Mouse (Mus musculus): ENCODE results near the gene Ptpn1. TPM values are rescaled to one million over a fixed set of nuclear protein-coding genes. Genes with fewer than 3 reads are reported as not detected.

Ptpn1 gene
- polyA plus RNA-seq, 1 experiment from 2014 or later: 96.9 TPM

DNA sequence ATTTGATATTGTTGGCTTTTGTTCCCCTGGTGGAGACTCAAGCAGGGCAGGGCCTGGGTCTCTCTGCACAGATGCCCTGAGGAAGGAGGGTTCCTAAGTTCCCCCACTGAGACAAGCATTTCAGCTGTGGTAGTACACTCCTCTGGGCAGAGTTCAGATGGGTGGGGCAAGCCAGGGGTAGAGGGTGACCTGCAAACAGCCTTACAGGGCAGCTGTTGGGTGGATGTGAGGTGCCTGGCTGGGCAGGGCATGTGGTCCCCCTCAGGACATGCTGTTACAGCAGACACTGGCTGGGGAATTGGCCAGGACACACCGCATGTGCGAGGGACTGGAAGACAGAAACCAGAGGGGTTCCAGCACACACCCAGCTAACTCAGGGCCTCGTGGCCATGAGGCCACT is 73.1 kb downstream of the Ptpn1 start:
- H3K4me2 ChIP-seq (replicated peaks): no peak overlapping the region
- WGBS: 69% methylated on average over 3 of the region's 3 CpGs
- no peak overlapping the region for H3K9ac ChIP-seq
- peaks cover 8% of the 10 kb centered on the region; the same call in 1 of the 2 replicates for H3K9me3 ChIP-seq (replicated peaks)
- no peak overlapping the region for H3K27ac ChIP-seq
- no peaks in the 10 kb centered on the region for H3K27me3 ChIP-seq
- H3K4me1 ChIP-seq: peaks cover 29% of the 10 kb centered on the region
- ATAC-seq (ENCODE audit: low FRiP score): no peak
- H3K36me3 ChIP-seq: no peaks in the 10 kb centered on the region
- no peak overlapping the region for H3K4me3 ChIP-seq

DNA sequence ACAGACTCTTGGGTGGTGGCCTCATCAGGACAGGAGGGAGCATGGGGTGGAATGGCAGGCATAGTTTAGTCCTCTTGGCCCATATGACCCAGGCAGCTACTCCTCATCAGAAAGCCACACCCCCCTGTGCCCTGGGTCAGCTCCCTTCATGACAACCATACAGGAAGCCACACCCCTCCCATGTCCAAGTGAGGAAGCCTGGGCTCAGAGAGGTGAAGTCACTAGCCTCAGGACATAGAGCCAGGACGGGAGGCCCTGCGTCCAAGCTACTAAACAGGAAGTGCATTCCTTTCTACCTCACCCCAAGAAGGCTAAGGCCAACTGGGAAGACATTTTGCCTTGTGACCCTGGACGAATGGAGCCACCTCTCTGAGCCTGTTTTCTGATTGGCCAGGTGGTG is 73.8 kb downstream of the Ptpn1 start:
- Histone ChIP-seq H3K9me3 (replicated peaks) (peaks cover 2% of the 10 kb centered on the region; the same call in 1 of the 2 replicates), H3K36me3 (no peaks in the 10 kb centered on the region), H3K27me3 (no peaks in the 10 kb centered on the region), H3K4me2 (replicated peaks) (no peak overlapping the region), H3K9ac (no peak overlapping the region), H3K27ac (no peak overlapping the region), H3K4me3 (no peak overlapping the region), H3K4me1 (peaks cover 35% of the 10 kb centered on the region)
- 45% methylated on average over 3 of the region's 3 CpGs for WGBS
- no peak for ATAC-seq (ENCODE audit: low FRiP score)

DNA sequence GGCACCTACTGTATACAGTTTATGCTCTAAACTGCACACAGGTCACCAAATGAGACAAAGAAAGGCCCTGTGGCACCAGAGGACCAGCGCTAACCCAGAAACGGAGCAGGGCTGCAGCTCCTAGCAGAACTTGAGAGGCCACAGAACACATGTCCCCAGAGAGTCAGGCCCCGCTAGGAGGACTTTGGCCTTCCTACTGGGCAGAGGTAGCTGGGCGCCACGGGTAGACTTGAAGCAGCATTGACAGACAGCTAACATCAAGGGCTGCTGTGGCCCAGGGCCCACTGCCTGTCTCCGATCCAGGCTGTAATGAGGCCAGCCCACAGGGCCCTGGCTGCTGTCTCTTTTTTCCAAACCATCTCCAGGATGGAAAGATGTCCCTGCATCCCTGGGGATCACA is 74.6 kb downstream of the Ptpn1 start:
- Histone ChIP-seq H3K9ac (no peak overlapping the region), H3K36me3 (no peaks in the 10 kb centered on the region), H3K4me3 (no peak overlapping the region), H3K27ac (no peak overlapping the region), H3K9me3 (replicated peaks) (no peaks in the 10 kb centered on the region), H3K4me1 (peaks cover 43% of the 10 kb centered on the region), H3K4me2 (replicated peaks) (no peak overlapping the region), H3K27me3 (no peaks in the 10 kb centered on the region)
- no peak for ATAC-seq (ENCODE audit: low FRiP score)
- 76% methylated on average over 6 of the region's 6 CpGs for WGBS

DNA sequence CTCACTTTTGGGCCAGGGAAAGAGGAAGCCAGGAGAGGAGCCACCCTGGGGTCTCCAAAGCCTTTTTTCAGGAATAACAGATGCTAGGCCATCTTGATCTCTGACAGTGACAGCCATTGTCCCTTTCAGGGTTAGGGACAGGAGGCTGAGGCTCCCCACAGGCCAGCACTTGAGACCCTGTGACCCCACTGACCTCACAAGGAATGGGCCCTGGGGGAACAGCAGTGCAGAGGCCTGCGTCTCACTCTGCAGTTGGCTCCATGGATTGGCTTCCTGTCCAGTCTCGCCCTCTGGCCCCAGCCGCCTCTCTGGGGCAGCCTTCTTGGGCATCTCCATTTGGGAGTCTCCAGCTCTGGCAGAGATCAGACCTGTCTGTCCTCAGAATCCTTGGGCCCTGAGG is 76.3 kb downstream of the Ptpn1 start:
- no peaks in the 10 kb centered on the region for H3K9me3 ChIP-seq (replicated peaks)

DNA sequence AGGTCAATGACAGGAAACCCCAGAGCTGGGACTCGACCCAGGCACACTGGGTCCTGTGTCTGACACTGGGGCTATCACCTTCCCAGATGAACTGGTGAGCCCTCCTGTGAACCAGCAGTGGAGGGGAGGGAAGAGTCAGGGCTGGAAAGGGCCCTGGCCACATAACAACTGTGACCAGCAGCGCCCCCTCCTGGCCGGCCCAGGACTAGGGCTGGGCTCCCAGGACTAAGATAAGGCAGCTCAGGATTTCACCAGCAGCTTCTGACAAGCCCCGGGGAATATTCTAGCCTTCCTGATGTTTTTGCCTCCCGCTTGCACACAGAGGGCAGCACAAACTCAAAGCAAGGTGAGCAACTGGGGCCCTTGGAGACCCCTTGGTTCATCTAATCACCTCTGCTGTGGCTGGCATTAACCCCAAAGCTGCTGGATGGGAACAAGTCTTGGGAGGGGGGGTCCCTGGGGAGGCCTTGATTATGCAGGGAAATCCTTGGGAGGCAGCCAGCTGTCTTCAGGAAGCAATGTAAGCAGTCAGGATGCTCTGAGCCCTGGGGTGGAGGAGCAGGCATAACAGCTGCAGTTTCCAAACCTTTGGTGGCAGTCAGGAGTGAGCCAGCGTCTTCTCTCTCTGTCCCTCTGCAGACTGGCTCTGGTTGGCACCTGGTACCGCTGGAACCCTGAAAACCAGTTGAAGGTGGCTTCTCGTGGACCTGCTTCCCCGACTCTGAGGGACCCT is 78.2 kb downstream of the Ptpn1 start, which contains the start of gene Ripor3:
Gene Ripor3 (minus strand): TSS at position 683 of the 733 bp plus-strand sequence.
- H3K4me2 ChIP-seq (replicated peaks): no peak within 1 kb of the TSS
- no peaks in the 10 kb centered on the region for H3K9me3 ChIP-seq (replicated peaks)
- H3K9ac ChIP-seq: no peak within 1 kb of the TSS
- no peak for ATAC-seq (ENCODE audit: low FRiP score)
- 38% methylated on average over 9 of the region's 9 CpGs for WGBS
- H3K27ac ChIP-seq: no peak within 1 kb of the TSS
- H3K4me1 ChIP-seq: peaks cover 26% of the 10 kb centered on the region
- H3K27me3 ChIP-seq: no peaks in the 10 kb centered on the region
- H3K4me3 ChIP-seq: no peak within 1 kb of the TSS
- no peaks in the 10 kb centered on the region for H3K36me3 ChIP-seq

More for the DNA sequence above, 76.3 kb downstream of the Ptpn1 start:
- WGBS: 24% methylated on average over 3 of the region's 3 CpGs
- no peak overlapping the region for H3K4me3 ChIP-seq
- no peak overlapping the region for H3K9ac ChIP-seq
- no peak overlapping the region for H3K4me2 ChIP-seq (replicated peaks)
- H3K36me3 ChIP-seq: no peaks in the 10 kb centered on the region
- peaks cover 33% of the 10 kb centered on the region for H3K4me1 ChIP-seq
- no peak overlapping the region for H3K27ac ChIP-seq
- H3K27me3 ChIP-seq: no peaks in the 10 kb centered on the region
- no peak for ATAC-seq (ENCODE audit: low FRiP score)

DNA sequence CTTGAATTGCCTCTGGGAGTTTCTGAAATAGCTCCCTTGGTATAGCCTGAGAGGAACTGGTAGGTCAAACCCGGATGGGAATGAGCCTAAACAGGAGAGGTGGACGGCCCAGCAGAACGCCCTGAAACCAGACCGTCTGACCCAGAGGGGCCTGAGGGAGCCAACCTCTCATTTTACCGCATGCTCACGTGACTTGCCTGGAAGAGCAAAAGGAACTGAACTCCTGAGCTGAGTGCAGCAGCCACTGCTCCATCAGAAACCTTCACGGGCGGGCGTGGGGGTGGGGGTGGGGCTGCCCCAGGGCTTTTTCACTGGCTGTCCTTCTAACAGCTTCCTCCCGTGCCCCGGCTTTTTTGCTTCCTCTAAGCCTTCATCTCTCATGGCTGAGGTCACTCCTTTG is 79.0 kb downstream of the Ptpn1 start:
- Histone ChIP-seq H3K4me3 (no peak overlapping the region), H3K4me1 (peaks cover 26% of the 10 kb centered on the region), H3K27ac (no peak overlapping the region), H3K9me3 (replicated peaks) (no peaks in the 10 kb centered on the region), H3K4me2 (replicated peaks) (no peak overlapping the region), H3K27me3 (no peaks in the 10 kb centered on the region), H3K9ac (no peak overlapping the region), H3K36me3 (no peaks in the 10 kb centered on the region)
- WGBS: 37% methylated on average over 11 of the region's 11 CpGs
- ATAC-seq (ENCODE audit: low FRiP score): no peak

DNA sequence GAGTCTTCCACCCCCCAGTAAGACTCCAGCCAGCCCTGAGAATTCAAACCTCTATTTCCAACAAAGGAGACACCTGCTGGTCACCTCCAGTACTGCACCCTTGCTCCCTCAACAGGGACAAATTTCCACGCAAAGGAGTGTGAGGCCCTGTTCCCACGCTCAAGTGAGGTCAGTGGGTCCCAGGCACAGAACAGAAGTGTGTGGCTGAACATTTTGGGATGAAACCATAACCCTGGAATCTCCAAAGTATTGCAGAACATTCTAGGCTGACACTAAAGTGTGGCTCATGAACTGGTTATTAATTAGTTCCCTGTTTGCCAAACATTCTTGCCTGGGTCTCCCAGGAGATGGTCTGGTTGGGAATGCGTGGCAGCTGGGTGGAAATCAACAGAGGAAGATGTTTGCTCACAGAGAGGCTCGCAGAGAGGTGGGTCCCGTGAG is 85.1 kb downstream of the Ptpn1 start:
- Histone ChIP-seq H3K4me1 (no peaks in the 10 kb centered on the region), H3K9me3 (replicated peaks) (no peaks in the 10 kb centered on the region), H3K4me2 (replicated peaks) (no peak overlapping the region), H3K36me3 (no peaks in the 10 kb centered on the region), H3K9ac (no peak overlapping the region), H3K27me3 (no peaks in the 10 kb centered on the region), H3K4me3 (no peak overlapping the region), H3K27ac (no peak overlapping the region)
- 15% methylated on average over 5 of the region's 5 CpGs for WGBS
- no peak for ATAC-seq (ENCODE audit: low FRiP score)

DNA sequence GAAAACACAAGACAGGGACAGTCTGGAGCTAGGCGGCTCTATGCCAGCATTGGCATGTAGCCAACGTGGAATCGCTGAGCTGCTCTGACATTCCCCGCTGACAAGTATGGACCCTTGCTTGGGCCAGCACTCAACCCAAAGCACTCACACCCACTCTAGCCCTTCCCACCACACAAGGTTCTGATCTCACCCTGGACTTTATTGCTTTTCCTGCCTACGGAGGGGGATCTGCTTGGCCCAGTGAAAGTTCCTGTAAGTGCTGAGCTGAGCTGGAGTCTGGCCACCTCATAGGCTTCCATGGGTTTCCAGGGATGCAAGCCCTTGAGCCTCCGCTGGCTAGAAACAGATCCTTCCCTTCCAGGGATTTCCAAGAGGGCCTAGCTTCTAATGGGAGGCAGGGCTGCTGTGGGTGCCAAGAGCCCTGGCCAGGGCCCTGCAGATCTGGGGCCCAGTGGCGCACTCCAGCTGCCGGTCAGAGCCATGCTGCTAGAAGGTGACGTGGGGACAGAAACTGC is 87.4 kb downstream of the Ptpn1 start:
- 85% methylated on average over 9 of the region's 9 CpGs for WGBS
- H3K36me3 ChIP-seq: no peaks in the 10 kb centered on the region
- H3K4me2 ChIP-seq (replicated peaks): no peak overlapping the region
- ATAC-seq (ENCODE audit: low FRiP score): no peak
- no peaks in the 10 kb centered on the region for H3K9me3 ChIP-seq (replicated peaks)
- H3K27ac ChIP-seq: no peak overlapping the region
- no peak overlapping the region for H3K4me3 ChIP-seq
- H3K4me1 ChIP-seq: no peaks in the 10 kb centered on the region
- H3K27me3 ChIP-seq: no peaks in the 10 kb centered on the region
- H3K9ac ChIP-seq: no peak overlapping the region

DNA sequence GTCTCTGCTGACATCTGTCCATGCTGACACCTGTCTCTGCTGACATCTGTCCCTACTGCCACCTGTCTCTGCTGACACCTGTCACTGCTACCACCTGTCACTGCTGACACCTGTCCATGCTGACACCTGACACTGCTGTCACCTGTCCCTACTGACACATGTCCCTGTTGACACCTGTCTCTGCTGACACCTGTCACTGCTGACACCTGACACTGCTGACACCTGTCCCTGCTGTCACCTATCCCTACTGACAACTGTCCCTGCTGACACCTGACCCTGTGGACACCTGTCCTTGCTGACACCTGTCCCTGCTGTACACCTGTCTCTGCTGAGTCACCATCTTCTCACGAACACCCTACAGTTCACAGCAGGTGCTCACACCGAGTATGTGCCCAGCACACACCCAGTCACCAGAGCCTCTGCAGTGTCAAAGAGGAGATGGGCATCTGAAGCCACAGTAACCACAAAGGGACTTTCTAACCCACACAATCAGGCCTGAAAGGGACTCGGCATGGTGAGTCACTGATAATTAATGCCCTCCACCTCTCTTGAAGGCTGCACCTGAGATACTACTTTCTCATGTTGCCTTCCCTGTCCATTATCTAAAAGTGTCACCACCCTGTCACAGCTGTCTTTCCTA is 92.0 kb downstream of the Ptpn1 start:
- no peak overlapping the region for H3K4me2 ChIP-seq (replicated peaks)
- H3K9ac ChIP-seq: no peak overlapping the region
- H3K4me1 ChIP-seq: no peaks in the 10 kb centered on the region
- no peak overlapping the region for H3K27ac ChIP-seq
- WGBS: 67% methylated on average over 3 of the region's 3 CpGs
- peaks cover 5% of the 10 kb centered on the region; the same call in 1 of the 2 replicates for H3K9me3 ChIP-seq (replicated peaks)
- ATAC-seq (ENCODE audit: low FRiP score): no peak
- no peaks in the 10 kb centered on the region for H3K27me3 ChIP-seq
- no peak overlapping the region for H3K4me3 ChIP-seq
- no peaks in the 10 kb centered on the region for H3K36me3 ChIP-seq

DNA sequence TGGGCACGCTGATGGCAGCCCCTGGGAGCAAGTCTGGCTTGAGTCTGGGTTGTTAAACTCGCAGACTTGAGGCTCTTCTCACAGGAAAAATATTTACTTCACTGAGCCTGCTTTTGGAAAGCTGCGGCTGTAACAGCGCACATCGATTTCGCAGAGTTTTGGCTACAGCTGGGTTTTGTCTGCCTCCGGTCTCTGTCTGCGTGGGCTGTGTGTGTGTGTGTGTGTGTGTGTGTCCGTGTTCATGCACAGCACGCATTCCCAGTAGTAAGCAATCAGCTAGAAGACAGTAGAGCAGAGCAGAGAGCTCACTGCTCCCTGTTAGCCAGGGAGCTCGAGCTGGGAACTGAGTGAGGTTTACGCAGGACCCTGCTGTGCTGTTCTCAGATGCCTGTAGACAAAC is 93.3 kb downstream of the Ptpn1 start:
- Histone ChIP-seq H3K9ac (no peak overlapping the region), H3K4me1 (no peaks in the 10 kb centered on the region), H3K4me2 (replicated peaks) (no peak overlapping the region), H3K27ac (no peak overlapping the region), H3K4me3 (no peak overlapping the region), H3K27me3 (no peaks in the 10 kb centered on the region), H3K36me3 (no peaks in the 10 kb centered on the region), H3K9me3 (replicated peaks) (peaks cover 6% of the 10 kb centered on the region; the same call in 1 of the 2 replicates)
- no peak for ATAC-seq (ENCODE audit: low FRiP score)
- WGBS: 55% methylated on average over 12 of the region's 12 CpGs

DNA sequence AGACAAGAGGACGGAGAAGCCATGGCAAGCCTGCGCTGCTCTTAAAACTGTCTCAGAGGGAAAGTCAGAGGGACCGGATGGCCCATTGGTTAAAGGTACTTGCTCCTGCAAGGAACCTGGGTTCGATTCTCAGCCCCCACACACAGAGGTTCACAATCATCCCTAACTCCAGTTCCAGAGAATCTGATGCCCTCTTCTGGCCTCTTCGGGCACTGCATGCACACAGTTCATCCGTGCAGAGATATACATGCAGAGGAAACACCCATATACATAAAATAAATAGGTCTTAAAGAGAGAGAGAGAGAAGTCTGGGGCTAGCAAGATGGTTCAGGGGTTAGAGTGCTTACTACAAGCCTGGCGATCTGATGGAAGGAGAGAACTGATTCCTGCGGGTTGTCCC is 94.0 kb downstream of the Ptpn1 start:
- no peak for ATAC-seq (ENCODE audit: low FRiP score)
- 88% methylated on average over 8 of the region's 8 CpGs for WGBS
- H3K27ac ChIP-seq: no peak overlapping the region

DNA sequence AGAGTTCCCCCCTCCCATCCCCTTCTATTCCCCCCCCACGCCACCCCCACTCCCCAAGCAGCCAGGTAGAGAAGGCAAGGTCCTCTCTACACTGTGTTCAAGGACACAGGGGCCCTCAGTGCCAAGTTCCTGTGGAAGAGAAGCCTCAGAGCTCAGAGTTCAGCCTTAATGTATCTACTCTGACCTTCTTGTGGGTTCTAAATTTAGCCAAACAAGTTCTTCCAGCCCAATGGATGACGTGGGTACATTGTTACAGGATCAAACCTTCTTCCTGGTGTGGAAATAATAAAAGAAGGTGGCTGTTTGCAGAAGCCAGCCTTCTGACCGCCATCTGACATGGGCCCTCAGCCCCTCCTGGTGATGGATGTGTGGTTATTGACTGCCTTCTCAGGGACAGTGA is 94.6 kb downstream of the Ptpn1 start:
- Histone ChIP-seq H3K4me1 (no peaks in the 10 kb centered on the region), H3K27me3 (no peaks in the 10 kb centered on the region), H3K4me3 (no peak overlapping the region), H3K9me3 (replicated peaks) (peaks cover 6% of the 10 kb centered on the region; the same call in 1 of the 2 replicates), H3K36me3 (no peaks in the 10 kb centered on the region), H3K4me2 (replicated peaks) (no peak overlapping the region), H3K27ac (no peak overlapping the region), H3K9ac (no peak overlapping the region)
- 60% methylated on average over 3 of the region's 3 CpGs for WGBS
- ATAC-seq (ENCODE audit: low FRiP score): no peak

More for the DNA sequence above, 94.0 kb downstream of the Ptpn1 start:
- no peak overlapping the region for H3K9ac ChIP-seq
- H3K27me3 ChIP-seq: no peaks in the 10 kb centered on the region
- H3K4me1 ChIP-seq: no peaks in the 10 kb centered on the region
- no peak overlapping the region for H3K4me3 ChIP-seq
- no peaks in the 10 kb centered on the region for H3K36me3 ChIP-seq
- H3K9me3 ChIP-seq (replicated peaks): peaks cover 6% of the 10 kb centered on the region; the same call in 1 of the 2 replicates
- no peak overlapping the region for H3K4me2 ChIP-seq (replicated peaks)

Measured in hindbrain, embryonic 12.5 days (tissue).